Mouse (Mus musculus) midbrain, embryonic 13.5 days (tissue): ENCODE data around the gene Ykt6. TPM values are rescaled to one million over a fixed set of nuclear protein-coding genes. Genes with fewer than 3 reads are reported as not detected.
A peak's percentile ranks its signal among the peaks of the same experiment; 100 is the strongest.

Experiments
- ATAC-seq: fragments of 200-750 bp; cut with Nextera tagmentation; 2 replicates; pipeline ENCODE4 v1.8.0; 2017; ENCODE audit warnings: mild to moderate bottlenecking, moderate TSS enrichment, moderate library complexity
- H3K27ac ChIP-seq: fragments of 300-500 bp; sonication (generic); 2 replicates; pipeline ENCODE4 v1.5.1; 2015; ENCODE audit warnings: inconsistent platforms, mild to moderate bottlenecking, moderate library complexity
- H3K27me3 ChIP-seq: fragments of 300-500 bp; sonication (generic); 2 replicates; pipeline ENCODE4 v1.6.1; 2015; ENCODE audit warnings: mild to moderate bottlenecking, inconsistent platforms
- H3K36me3 ChIP-seq: fragments of 300-500 bp; sonication (generic); 2 replicates; pipeline ENCODE4 v1.6.1; 2015; ENCODE audit warnings: mild to moderate bottlenecking, inconsistent platforms
- H3K4me1 ChIP-seq: fragments of 300-500 bp; sonication (generic); replicated peaks from 2 replicates; pipeline ENCODE4 v1.6.1; 2015; ENCODE audit warnings: inconsistent platforms
- H3K4me2 ChIP-seq: fragments of 300-500 bp; sonication (generic); replicated peaks from 2 replicates; pipeline ENCODE4 v1.6.1; 2015; ENCODE audit warnings: moderate library complexity, mild to moderate bottlenecking, inconsistent platforms
- H3K4me3 ChIP-seq: fragments of 300-500 bp; sonication (generic); replicated peaks from 2 replicates; pipeline ENCODE4 v1.5.1; 2015; ENCODE audit warnings: mild to moderate bottlenecking, inconsistent platforms
- H3K9ac ChIP-seq: fragments of 300-500 bp; sonication (generic); replicated peaks from 2 replicates; pipeline ENCODE4 v1.6.1; 2015; ENCODE audit warnings: mild to moderate bottlenecking, inconsistent platforms
- H3K9me3 ChIP-seq: fragments of 300-500 bp; sonication (generic); 2 replicates; pipeline ENCODE4 v1.6.1; 2016; ENCODE audit warnings: mild to moderate bottlenecking, inconsistent platforms
- WGBS: fragments of 180-500 bp; shearing (Covaris S2); methylation state at CpG from one replicate; pipeline ENCODE4 v1.1.7; 2015; 5-methylcytosine and 5-hydroxymethylcytosine counted together
- polyA plus RNA-seq: library from polyadenylated mRNA; unstranded; fragments of >200 nt; fragmentation: Nextera tagmentation; extraction: Ambion mirVana; gene quantifications from 2 replicates; pipeline ENCODE4 v1.2.1, GENCODE M21; 2015

Gene Ykt6
- polyA plus RNA-seq, 1 experiment from 2014 or later, result 84.0 TPM

DNA sequence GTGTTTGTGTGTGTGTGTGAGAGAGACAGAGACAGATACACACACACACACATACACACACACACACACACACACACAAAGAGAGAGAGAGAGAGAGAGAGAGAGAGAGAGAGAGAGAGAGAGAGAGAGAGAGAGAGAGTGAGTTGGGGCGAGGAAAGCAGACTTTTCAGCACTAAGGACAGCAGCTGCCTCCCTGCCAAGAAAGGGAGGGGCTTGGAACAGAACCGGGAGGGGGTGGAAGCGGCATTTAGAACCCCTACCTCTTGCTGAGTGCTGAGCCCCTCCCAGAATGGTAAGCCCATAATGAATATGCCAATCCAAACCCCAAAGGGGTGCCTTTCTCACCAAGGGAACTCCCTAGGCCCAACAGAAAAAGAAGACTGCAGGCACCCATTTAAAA lies 60.9 kb downstream of the Ykt6 start:
- H3K9ac ChIP-seq, result 0 out of 2 replicates have a peak overlapping the region, but pooled peaks have one; percentile 10
- WGBS, result 0% methylated on average over 3 of the region's 3 CpGs
- no peaks in the 10 kb centered on the region for H3K9me3 ChIP-seq
- H3K4me3 ChIP-seq, result no peak overlapping the region
- H3K4me2 ChIP-seq, result no peak overlapping the region
- peaks cover 4% of the 10 kb centered on the region; the same call in 1 of the 2 replicates for H3K36me3 ChIP-seq
- no peak overlapping the region for H3K27ac ChIP-seq
- H3K4me1 ChIP-seq, result peaks cover 5% of the 10 kb centered on the region; the same call in 1 of the 2 replicates
- no peaks in the 10 kb centered on the region for H3K27me3 ChIP-seq
- ATAC-seq, result no peak

DNA sequence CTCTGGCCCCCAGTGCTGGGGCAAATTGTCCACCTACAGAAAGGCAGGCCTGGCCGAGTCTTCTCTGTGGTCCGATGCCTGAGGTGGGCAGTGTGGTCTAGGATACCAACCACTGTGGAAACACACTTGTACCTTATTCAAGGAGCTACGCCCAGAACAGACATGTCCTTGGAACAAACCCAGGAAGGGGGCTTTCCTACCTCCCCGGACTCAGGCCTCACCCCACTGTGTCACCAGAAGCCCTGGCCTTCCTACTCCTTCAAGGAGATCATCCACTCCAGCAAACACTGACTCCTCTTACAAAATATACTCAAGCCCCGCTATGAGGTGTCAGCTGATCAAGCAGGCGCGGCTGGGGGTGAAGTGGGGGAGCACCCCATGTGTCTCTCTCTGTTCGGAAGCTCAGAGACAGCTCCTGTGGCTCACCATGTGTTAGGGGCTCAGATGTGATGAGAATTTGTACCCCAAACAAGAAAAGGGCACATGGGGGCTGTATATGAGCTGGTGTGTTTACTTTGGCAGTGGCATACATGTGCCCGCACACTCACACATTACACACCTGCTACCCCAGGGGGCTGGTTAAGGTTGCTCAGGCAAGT lies 61.4 kb downstream of the Ykt6 start:
- peaks cover 1% of the 10 kb centered on the region; the same call in 1 of the 2 replicates for H3K36me3 ChIP-seq
- H3K4me3 ChIP-seq, result no peak overlapping the region
- H3K4me2 ChIP-seq, result no peak overlapping the region
- H3K4me1 ChIP-seq, result peaks cover 9% of the 10 kb centered on the region; the same call in 1 of the 2 replicates
- H3K27me3 ChIP-seq, result no peaks in the 10 kb centered on the region
- no peak overlapping the region for H3K27ac ChIP-seq
- no peaks in the 10 kb centered on the region for H3K9me3 ChIP-seq
- 67% methylated on average over 9 of the region's 9 CpGs for WGBS
- H3K9ac ChIP-seq, result peak overlapping the region; percentile 10; the same call in 1 of the 2 replicates
- no peak for ATAC-seq

Other genes with a start within 250 kb of the Ykt6 start
- gene Mrps24, start 240.0 kb upstream of the Ykt6 start, polyA plus RNA-seq, result 160 and 177 TPM in 2 replicates
- 24.9 and 26.5 TPM in 2 replicates for gene Urgcp, start 193.3 kb upstream of the Ykt6 start, polyA plus RNA-seq
- gene Dbnl, start 167.2 kb upstream of the Ykt6 start, polyA plus RNA-seq, result 151 and 155 TPM in 2 replicates
- gene Pgam2, start 152.0 kb upstream of the Ykt6 start, polyA plus RNA-seq, result 2.3 and 2.6 TPM in 2 replicates
- gene Polm, start 117.7 kb upstream of the Ykt6 start, polyA plus RNA-seq, result 6.5 and 8.2 TPM in 2 replicates
- gene Aebp1, start 93.7 kb upstream of the Ykt6 start, polyA plus RNA-seq, result 9.4 and 10.6 TPM in 2 replicates
- gene Pold2, start 77.4 kb upstream of the Ykt6 start, polyA plus RNA-seq, result 55.4 and 63.0 TPM in 2 replicates
- 0.39 and 0.50 TPM in 2 replicates for gene Myl7, start 56.9 kb upstream of the Ykt6 start, polyA plus RNA-seq
- 6.1 and 6.8 TPM in 2 replicates for gene Gck, start 5.6 kb upstream of the Ykt6 start, polyA plus RNA-seq
- gene Camk2b, start 110.7 kb downstream of the Ykt6 start, polyA plus RNA-seq, result 45.6 and 47.0 TPM in 2 replicates
- 0.59 and 1.0 TPM in 2 replicates for gene A730071L15Rik, start 244.3 kb downstream of the Ykt6 start, polyA plus RNA-seq
- 62.7 and 65.7 TPM in 2 replicates for gene Nudcd3, start 244.7 kb downstream of the Ykt6 start, polyA plus RNA-seq